Mouse (Mus musculus): ENCODE measurements around the gene Esyt1. TPM values are rescaled to one million over a fixed set of nuclear protein-coding genes. Genes with fewer than 3 reads are reported as not detected.
"Not testable (repeated sequence)": the region's sequence is repeated elsewhere in the genome, so short reads cannot be mapped to it uniquely, and the experiment has no call there.

The Esyt1 gene
- polyA plus RNA-seq, 1 experiment from 2014 or later = 18.1 TPM

DNA sequence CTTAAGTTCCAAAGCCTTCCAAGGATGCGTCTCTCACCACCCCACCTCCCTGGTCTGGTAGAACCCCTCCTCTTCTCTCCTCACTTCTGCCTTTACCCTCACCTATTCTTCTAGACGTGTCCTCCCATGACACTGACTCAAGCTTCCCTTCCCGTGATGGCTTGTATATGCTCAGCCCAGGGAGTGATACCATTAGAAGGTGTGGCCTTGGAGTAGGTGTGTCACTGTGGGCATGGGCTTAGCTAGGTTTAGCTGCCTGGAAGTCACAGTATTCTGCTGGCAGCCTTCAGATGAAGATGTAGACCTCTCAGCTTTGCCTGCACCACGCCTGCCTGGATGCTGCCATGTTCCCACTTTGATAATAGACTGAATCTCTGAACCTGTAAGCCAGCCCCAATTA lies 10.6 kb downstream of the Esyt1 start:
- H3K4me3 ChIP-seq (ENCODE audit: low read depth, low read length) = no peak overlapping the region
- no peak overlapping the region for H3K9ac ChIP-seq (ENCODE audit: low read length)
- DNase-seq (ENCODE audit: low spot score) (peak; percentile 35), ATAC-seq (replicated peaks; ENCODE audit: low FRiP score) (no peak)
- H3K27me3 ChIP-seq (ENCODE audit: control insufficient read depth, insufficient read depth, low read length) = peaks cover 23% of the 10 kb centered on the region
- H3K4me2 ChIP-seq (ENCODE audit: low read depth, low read length, severe bottlenecking) = no peak overlapping the region
- H3K4me1 ChIP-seq (replicated peaks; ENCODE audit: control insufficient read depth, insufficient read depth, low read length) = no peaks in the 10 kb centered on the region
- H3K36me3 ChIP-seq (ENCODE audit: control insufficient read depth, insufficient read depth, low read length) = no peaks in the 10 kb centered on the region; the same call in 1 of the 2 replicates
- no peak overlapping the region for H3K27ac ChIP-seq (ENCODE audit: low read depth, low read length)
- 85% methylated on average over 4 of the region's 4 CpGs for WGBS
- no peaks in the 10 kb centered on the region for H3K9me3 ChIP-seq (ENCODE audit: control insufficient read depth, low read length)

DNA sequence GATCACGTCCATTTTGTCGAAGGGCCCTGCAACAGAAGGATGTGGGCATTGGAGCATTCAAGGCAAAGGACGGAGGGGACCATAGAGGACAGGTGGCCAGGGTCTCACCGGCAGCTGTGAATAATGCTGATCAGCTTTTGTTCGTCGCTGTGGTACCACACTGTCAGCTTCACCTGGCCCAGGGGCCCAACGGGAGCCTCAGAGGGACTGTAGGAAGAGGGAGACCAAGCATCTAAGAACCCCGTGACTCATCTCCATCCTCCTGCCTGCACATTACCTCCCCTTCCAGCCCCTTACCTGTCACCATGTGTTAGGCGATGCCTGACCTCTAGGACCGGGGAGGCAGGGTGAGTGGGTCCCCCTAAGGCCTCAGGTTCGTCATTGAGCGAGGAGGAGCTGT lies 13.9 kb downstream of the Esyt1 start:
- Histone ChIP-seq H3K36me3 (ENCODE audit: control insufficient read depth, insufficient read depth, low read length) (no peaks in the 10 kb centered on the region; the same call in 1 of the 2 replicates), H3K27ac (ENCODE audit: low read depth, low read length) (no peak overlapping the region), H3K9ac (ENCODE audit: low read length) (no peak overlapping the region), H3K27me3 (ENCODE audit: control insufficient read depth, insufficient read depth, low read length) (peaks cover 10% of the 10 kb centered on the region), H3K4me1 (replicated peaks; ENCODE audit: control insufficient read depth, insufficient read depth, low read length) (no peaks in the 10 kb centered on the region), H3K4me2 (ENCODE audit: low read depth, low read length, severe bottlenecking) (no peak overlapping the region), H3K4me3 (ENCODE audit: low read depth, low read length) (no peak overlapping the region), H3K9me3 (ENCODE audit: control insufficient read depth, low read length) (no peaks in the 10 kb centered on the region)
- no peak for ATAC-seq (replicated peaks; ENCODE audit: low FRiP score)
- DNase-seq (ENCODE audit: low spot score) = no peak
- WGBS = 84% methylated on average over 12 of the region's 12 CpGs

DNA sequence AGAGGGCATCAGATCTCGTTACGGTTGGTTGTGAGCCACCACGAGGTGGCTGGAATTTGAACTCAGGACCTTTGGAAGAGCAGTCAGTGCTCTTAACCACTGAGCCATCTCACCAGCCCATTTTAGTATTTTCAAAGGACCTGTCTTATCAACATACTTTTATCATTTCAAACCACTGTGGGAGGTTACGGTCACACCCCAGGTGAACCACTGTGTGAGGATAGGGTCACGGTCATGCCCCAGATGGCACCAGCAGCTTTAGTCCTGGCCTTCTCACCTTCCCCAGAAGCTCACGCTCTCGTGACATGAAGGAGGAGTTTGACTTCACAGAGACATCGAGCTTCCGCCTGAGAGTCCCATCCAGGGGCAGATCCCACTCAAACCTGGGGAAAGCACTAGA lies 14.5 kb downstream of the Esyt1 start:
- Histone ChIP-seq H3K9ac (ENCODE audit: low read length) (no peak overlapping the region), H3K36me3 (ENCODE audit: control insufficient read depth, insufficient read depth, low read length) (no peaks in the 10 kb centered on the region; the same call in 1 of the 2 replicates), H3K4me2 (ENCODE audit: low read depth, low read length, severe bottlenecking) (no peak overlapping the region), H3K27ac (ENCODE audit: low read depth, low read length) (no peak overlapping the region), H3K4me1 (replicated peaks; ENCODE audit: control insufficient read depth, insufficient read depth, low read length) (no peaks in the 10 kb centered on the region), H3K4me3 (ENCODE audit: low read depth, low read length) (no peak overlapping the region), H3K27me3 (ENCODE audit: control insufficient read depth, insufficient read depth, low read length) (peaks cover 4% of the 10 kb centered on the region), H3K9me3 (ENCODE audit: control insufficient read depth, low read length) (no peaks in the 10 kb centered on the region)
- WGBS = 92% methylated on average over 9 of the region's 9 CpGs
- ATAC-seq (replicated peaks; ENCODE audit: low FRiP score) (no peak), DNase-seq (ENCODE audit: low spot score) (no peak)

DNA sequence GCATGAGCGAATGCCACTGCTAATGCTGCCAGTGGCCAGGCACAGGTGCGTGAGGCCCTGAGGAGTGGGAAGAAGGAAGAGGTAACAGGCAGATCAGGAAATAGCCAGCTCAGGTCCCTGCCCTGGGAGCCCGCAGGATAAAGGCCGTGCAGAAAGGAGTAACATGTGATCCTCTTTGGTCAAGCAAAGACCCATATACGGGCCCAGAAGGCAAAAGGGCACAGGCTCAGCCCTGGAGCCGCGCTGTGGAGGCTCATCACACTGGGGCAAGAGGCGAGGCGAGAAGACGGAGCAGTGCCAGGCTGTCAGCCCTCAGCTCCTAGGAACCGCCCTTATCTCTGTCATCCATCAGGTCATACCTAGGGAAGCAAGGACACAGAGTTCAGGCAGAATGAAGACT lies 15.4 kb downstream of the Esyt1 start:
- H3K4me1 ChIP-seq (replicated peaks; ENCODE audit: control insufficient read depth, insufficient read depth, low read length) = no peaks in the 10 kb centered on the region
- no peak overlapping the region for H3K9ac ChIP-seq (ENCODE audit: low read length)
- no peaks in the 10 kb centered on the region for H3K9me3 ChIP-seq (ENCODE audit: control insufficient read depth, low read length)
- H3K36me3 ChIP-seq (ENCODE audit: control insufficient read depth, insufficient read depth, low read length) = no peaks in the 10 kb centered on the region; the same call in 1 of the 2 replicates
- no peaks in the 10 kb centered on the region for H3K27me3 ChIP-seq (ENCODE audit: control insufficient read depth, insufficient read depth, low read length)
- H3K4me2 ChIP-seq (ENCODE audit: low read depth, low read length, severe bottlenecking) = no peak overlapping the region
- H3K27ac ChIP-seq (ENCODE audit: low read depth, low read length) = no peak overlapping the region
- no peak overlapping the region for H3K4me3 ChIP-seq (ENCODE audit: low read depth, low read length)
- ATAC-seq (replicated peaks; ENCODE audit: low FRiP score) = no peak
- no peak for DNase-seq (ENCODE audit: low spot score)
- 88% methylated on average over 11 of the region's 11 CpGs for WGBS

DNA sequence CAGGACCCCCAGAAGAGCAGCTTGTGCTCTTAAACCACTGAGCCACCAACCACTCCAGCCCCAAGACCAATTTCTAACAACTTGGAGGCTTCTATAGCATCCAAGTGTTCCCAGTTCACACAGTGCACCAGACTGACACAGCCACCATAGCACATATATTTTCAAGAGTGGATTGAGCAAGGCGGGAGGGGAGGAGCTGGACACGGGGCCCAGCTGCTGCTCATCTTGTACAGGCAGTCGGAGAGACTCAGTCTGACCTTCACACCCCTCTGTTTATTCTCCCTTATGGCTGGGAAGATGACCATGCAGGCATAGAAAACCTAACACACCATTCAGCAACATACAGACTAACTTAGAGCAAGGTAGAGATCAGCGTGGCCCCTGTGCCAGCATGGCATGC lies 15.8 kb downstream of the Esyt1 start:
- no peak overlapping the region for H3K4me3 ChIP-seq (ENCODE audit: low read depth, low read length)
- ATAC-seq (replicated peaks; ENCODE audit: low FRiP score) = no peak
- H3K4me2 ChIP-seq (ENCODE audit: low read depth, low read length, severe bottlenecking) = no peak overlapping the region
- H3K9ac ChIP-seq (ENCODE audit: low read length) = no peak overlapping the region
- no peaks in the 10 kb centered on the region; the same call in 1 of the 2 replicates for H3K36me3 ChIP-seq (ENCODE audit: control insufficient read depth, insufficient read depth, low read length)
- H3K9me3 ChIP-seq (ENCODE audit: control insufficient read depth, low read length) = no peaks in the 10 kb centered on the region
- DNase-seq (ENCODE audit: low spot score) = no peak
- no peaks in the 10 kb centered on the region for H3K27me3 ChIP-seq (ENCODE audit: control insufficient read depth, insufficient read depth, low read length)
- H3K4me1 ChIP-seq (replicated peaks; ENCODE audit: control insufficient read depth, insufficient read depth, low read length) = no peaks in the 10 kb centered on the region
- WGBS = 85% methylated on average over 4 of the region's 4 CpGs
- no peak overlapping the region for H3K27ac ChIP-seq (ENCODE audit: low read depth, low read length)

DNA sequence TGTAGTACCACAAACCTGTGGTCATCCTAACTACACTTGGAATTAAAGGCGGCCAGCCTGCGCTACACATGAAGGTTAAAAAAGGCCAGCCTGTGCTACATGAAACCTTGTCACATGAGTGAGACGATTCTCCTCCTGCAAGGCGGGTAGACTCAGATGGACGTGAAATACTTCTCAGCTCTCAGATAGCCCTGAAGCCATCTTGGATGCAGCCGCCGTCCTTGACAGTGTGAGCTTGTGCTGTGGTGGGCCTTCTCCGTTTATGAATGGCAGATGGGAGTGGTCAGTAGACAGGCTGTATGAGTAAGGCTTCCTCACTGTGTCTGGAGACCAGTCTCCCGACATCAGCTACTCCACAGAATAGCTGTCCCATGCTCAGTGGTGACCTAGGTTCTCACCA lies 16.5 kb downstream of the Esyt1 start:
- H3K4me2 ChIP-seq (ENCODE audit: low read depth, low read length, severe bottlenecking) = no peak overlapping the region
- no peaks in the 10 kb centered on the region for H3K4me1 ChIP-seq (replicated peaks; ENCODE audit: control insufficient read depth, insufficient read depth, low read length)
- no peak overlapping the region for H3K27ac ChIP-seq (ENCODE audit: low read depth, low read length)
- H3K27me3 ChIP-seq (ENCODE audit: control insufficient read depth, insufficient read depth, low read length) = no peaks in the 10 kb centered on the region
- H3K9me3 ChIP-seq (ENCODE audit: control insufficient read depth, low read length) = no peaks in the 10 kb centered on the region
- H3K9ac ChIP-seq (ENCODE audit: low read length) = no peak overlapping the region
- no peak overlapping the region for H3K4me3 ChIP-seq (ENCODE audit: low read depth, low read length)
- ATAC-seq (replicated peaks; ENCODE audit: low FRiP score) = no peak
- H3K36me3 ChIP-seq (ENCODE audit: control insufficient read depth, insufficient read depth, low read length) = no peaks in the 10 kb centered on the region; the same call in 1 of the 2 replicates
- 88% methylated on average over 9 of the region's 9 CpGs for WGBS
- peak; percentile 25 for DNase-seq (ENCODE audit: low spot score)

DNA sequence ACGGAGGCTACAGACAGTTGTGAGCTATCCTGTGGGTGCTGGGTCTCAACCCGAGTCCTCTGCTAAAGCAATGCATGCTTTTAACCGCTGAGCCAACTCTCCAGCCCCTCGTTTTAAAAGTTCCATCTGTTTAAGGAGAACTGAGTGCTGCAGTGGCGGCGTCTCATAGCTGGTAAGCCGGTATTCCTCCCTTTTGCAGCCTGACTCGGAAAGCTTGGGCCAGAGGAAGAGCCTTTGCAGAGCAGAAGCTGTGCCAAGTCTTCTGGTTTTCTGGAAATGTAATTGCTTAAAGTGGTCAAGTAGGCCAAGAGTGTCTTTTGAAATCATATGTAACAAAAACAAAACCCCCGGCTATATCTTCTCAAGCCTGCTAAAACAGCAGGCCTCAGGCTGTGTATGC lies 17.4 kb downstream of the Esyt1 start:
- 85% methylated on average over 9 of the region's 9 CpGs for WGBS
- no peak overlapping the region for H3K27ac ChIP-seq (ENCODE audit: low read depth, low read length)
- H3K9me3 ChIP-seq (ENCODE audit: control insufficient read depth, low read length) = no peaks in the 10 kb centered on the region
- DNase-seq (ENCODE audit: low spot score) = peak; percentile 33
- H3K4me2 ChIP-seq (ENCODE audit: low read depth, low read length, severe bottlenecking) = no peak overlapping the region
- H3K9ac ChIP-seq (ENCODE audit: low read length) = no peak overlapping the region
- no peaks in the 10 kb centered on the region for H3K4me1 ChIP-seq (replicated peaks; ENCODE audit: control insufficient read depth, insufficient read depth, low read length)
- H3K36me3 ChIP-seq (ENCODE audit: control insufficient read depth, insufficient read depth, low read length) = no peaks in the 10 kb centered on the region; the same call in 1 of the 2 replicates
- H3K27me3 ChIP-seq (ENCODE audit: control insufficient read depth, insufficient read depth, low read length) = no peaks in the 10 kb centered on the region
- H3K4me3 ChIP-seq (ENCODE audit: low read depth, low read length) = no peak overlapping the region
- ATAC-seq (replicated peaks; ENCODE audit: low FRiP score) = no peak

DNA sequence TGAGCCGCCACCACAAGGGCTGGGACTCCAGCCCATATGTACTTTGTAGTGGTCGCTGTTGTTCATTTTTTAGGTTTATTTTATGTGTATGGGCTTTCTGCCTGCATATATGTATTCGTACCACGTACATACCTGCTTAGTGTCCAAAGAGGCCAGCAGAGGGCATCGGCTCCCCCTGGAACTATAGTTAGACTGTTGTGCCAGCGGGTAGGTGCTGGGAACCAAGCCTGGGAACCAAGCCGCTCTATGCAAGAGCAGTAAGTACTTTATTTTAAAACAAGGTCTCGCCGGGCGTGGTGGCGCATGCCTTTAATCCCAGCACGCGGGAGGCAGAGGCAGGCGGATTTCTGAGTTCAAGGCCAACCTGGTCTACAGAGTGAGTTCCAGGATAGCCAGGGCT lies 19.7 kb downstream of the Esyt1 start:
- Histone ChIP-seq H3K4me1 (replicated peaks; ENCODE audit: control insufficient read depth, insufficient read depth, low read length) (no peaks in the 10 kb centered on the region), H3K9me3 (ENCODE audit: control insufficient read depth, low read length) (no peaks in the 10 kb centered on the region), H3K4me3 (ENCODE audit: low read depth, low read length) (no peak overlapping the region), H3K27ac (ENCODE audit: low read depth, low read length) (no peak overlapping the region), H3K4me2 (ENCODE audit: low read depth, low read length, severe bottlenecking) (no peak overlapping the region), H3K27me3 (ENCODE audit: control insufficient read depth, insufficient read depth, low read length) (no peaks in the 10 kb centered on the region), H3K9ac (ENCODE audit: low read length) (no peak overlapping the region), H3K36me3 (ENCODE audit: control insufficient read depth, insufficient read depth, low read length) (no peaks in the 10 kb centered on the region)
- no peak for ATAC-seq (replicated peaks; ENCODE audit: low FRiP score)
- peak; percentile 50 for DNase-seq (ENCODE audit: low spot score)
- WGBS = 92% methylated on average over 14 of the region's 14 CpGs

DNA sequence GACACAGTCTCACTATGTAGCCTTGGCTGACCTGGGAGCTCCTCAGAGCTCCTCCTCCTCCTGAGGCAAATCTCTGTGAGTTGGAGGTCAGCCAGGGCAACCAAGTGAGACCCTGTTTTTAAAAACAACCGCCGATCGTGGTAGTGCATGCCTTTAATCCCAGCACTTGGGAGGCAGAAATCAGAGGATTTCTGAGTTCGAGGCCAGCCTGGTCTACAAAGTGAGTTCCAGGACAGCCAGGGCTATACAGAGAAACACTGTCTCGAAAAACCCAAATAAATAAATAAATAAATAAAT lies 20.4 kb downstream of the Esyt1 start:
- H3K9ac ChIP-seq (ENCODE audit: low read length); H3K4me1 ChIP-seq (replicated peaks; ENCODE audit: control insufficient read depth, insufficient read depth, low read length); H3K4me3 ChIP-seq (ENCODE audit: low read depth, low read length); DNase-seq (ENCODE audit: low spot score); ATAC-seq (replicated peaks; ENCODE audit: low FRiP score); H3K9me3 ChIP-seq (ENCODE audit: control insufficient read depth, low read length); H3K4me2 ChIP-seq (ENCODE audit: low read depth, low read length, severe bottlenecking); H3K27me3 ChIP-seq (ENCODE audit: control insufficient read depth, insufficient read depth, low read length); H3K36me3 ChIP-seq (ENCODE audit: control insufficient read depth, insufficient read depth, low read length); H3K27ac ChIP-seq (ENCODE audit: low read depth, low read length): not testable (repeated sequence)
- 90% methylated on average over 5 of the region's 5 CpGs for WGBS

Measured in forebrain, embryonic 11.5 days (tissue).